Mouse (Mus musculus): ENCODE data around the gene Sp4. TPM values are rescaled to one million over a fixed set of nuclear protein-coding genes. Genes with fewer than 3 reads are reported as not detected.
A peak's percentile ranks its signal among the peaks of the same experiment; 100 is the strongest.

Sp4 gene
- polyA plus RNA-seq, 1 experiment from 2014 or later: 16.7 TPM

- Histone ChIP-seq H3K36me3 (0 out of 2 replicates have a peak, but pooled peaks cover 5% of the 10 kb centered on the region), H3K4me3 (no peak overlapping the region), H3K27ac (replicated peaks) (no peak overlapping the region), H3K9ac (no peak overlapping the region), H3K27me3 (no peaks in the 10 kb centered on the region), H3K9me3 (no peaks in the 10 kb centered on the region), H3K4me2 (no peak overlapping the region), H3K4me1 (replicated peaks) (no peaks in the 10 kb centered on the region)
- 86% methylated on average over 1 of the region's 1 CpGs for WGBS
- no peak for ATAC-seq (ENCODE audit: low read depth)
Measured at GRCm38 (mm10) chr12:118263878-118264277, 37.4 kb downstream of the Sp4 start.

GRCm38 (mm10) chr12:118255292-118255782, 45.9 kb downstream of the Sp4 start:
- Histone ChIP-seq H3K4me2 (no peak overlapping the region), H3K4me3 (no peak overlapping the region), H3K9ac (no peak overlapping the region), H3K36me3 (peaks cover 9% of the 10 kb centered on the region; the same call in 1 of the 2 replicates), H3K9me3 (no peaks in the 10 kb centered on the region), H3K27me3 (no peaks in the 10 kb centered on the region), H3K4me1 (replicated peaks) (no peaks in the 10 kb centered on the region), H3K27ac (replicated peaks) (no peak overlapping the region)
- WGBS: 67% methylated on average over 1 of the region's 1 CpGs
- no peak for ATAC-seq (ENCODE audit: low read depth)

GRCm38 (mm10) chr12:118221182-118221581, 80.1 kb downstream of the Sp4 start:
- Histone ChIP-seq H3K4me3 (no peak overlapping the region), H3K9ac (no peak overlapping the region), H3K4me1 (replicated peaks) (peaks cover 5% of the 10 kb centered on the region; the same call in 1 of the 2 replicates), H3K27ac (replicated peaks) (no peak overlapping the region), H3K9me3 (no peaks in the 10 kb centered on the region), H3K27me3 (no peaks in the 10 kb centered on the region), H3K36me3 (no peaks in the 10 kb centered on the region), H3K4me2 (no peak overlapping the region)
- 49% methylated on average over 3 of the region's 3 CpGs for WGBS
- ATAC-seq (ENCODE audit: low read depth): no peak

- no peak for ATAC-seq (ENCODE audit: low read depth)
- Histone ChIP-seq H3K4me1 (replicated peaks) (peaks cover 5% of the 10 kb centered on the region; the same call in 1 of the 2 replicates), H3K27me3 (no peaks in the 10 kb centered on the region), H3K9me3 (no peaks in the 10 kb centered on the region), H3K36me3 (no peaks in the 10 kb centered on the region), H3K4me2 (no peak overlapping the region), H3K4me3 (no peak overlapping the region), H3K9ac (no peak overlapping the region), H3K27ac (replicated peaks) (no peak overlapping the region)
Measured at GRCm38 (mm10) chr12:118220062-118220461, 81.2 kb downstream of the Sp4 start.

GRCm38 (mm10) chr12:118212163-118212562, 89.1 kb downstream of the Sp4 start:
- H3K9ac ChIP-seq: no peak overlapping the region
- no peak for ATAC-seq (ENCODE audit: low read depth)
- H3K4me2 ChIP-seq: no peak overlapping the region
- no peaks in the 10 kb centered on the region for H3K9me3 ChIP-seq
- no peaks in the 10 kb centered on the region for H3K36me3 ChIP-seq
- 0 out of 2 replicates have a peak, but pooled peaks cover 3% of the 10 kb centered on the region for H3K27me3 ChIP-seq
- H3K27ac ChIP-seq (replicated peaks): no peak overlapping the region
- H3K4me1 ChIP-seq (replicated peaks): no peaks in the 10 kb centered on the region
- no peak overlapping the region for H3K4me3 ChIP-seq
- 86% methylated on average over 2 of the region's 2 CpGs for WGBS

GRCm38 (mm10) chr12:118198386-118199093, 102.7 kb downstream of the Sp4 start, which contains the start of gene Dnah11:
Gene Dnah11 (minus strand): TSS chr12:118199043.
- under 1% methylated on average over 47 of the region's 47 CpGs for WGBS
- H3K27me3 ChIP-seq: peaks cover 73% of the 10 kb centered on the region

GRCm38 (mm10) chr12:118196583-118196982, 104.7 kb downstream of the Sp4 start:
- H3K27me3 ChIP-seq: peaks cover 81% of the 10 kb centered on the region
- no peak overlapping the region for H3K4me3 ChIP-seq

More at GRCm38 (mm10) chr12:118198386-118199093, 102.7 kb downstream of the Sp4 start, which contains the start of gene Dnah11:
- peak; percentile 98 for ATAC-seq (ENCODE audit: low read depth)
- Histone ChIP-seq H3K36me3 (no peaks in the 10 kb centered on the region), H3K9ac (peak within 1 kb of the TSS; percentile 61), H3K27ac (replicated peaks) (no peak within 1 kb of the TSS), H3K9me3 (no peaks in the 10 kb centered on the region), H3K4me2 (peak within 1 kb of the TSS; percentile 93), H3K4me1 (replicated peaks) (peaks cover 11% of the 10 kb centered on the region), H3K4me3 (peak within 1 kb of the TSS; percentile 50)

GRCm38 (mm10) chr12:118189535-118189934, 111.7 kb downstream of the Sp4 start:
- peaks cover 7% of the 10 kb centered on the region for H3K4me1 ChIP-seq (replicated peaks)
- no peaks in the 10 kb centered on the region for H3K9me3 ChIP-seq
- ATAC-seq (ENCODE audit: low read depth): no peak
- H3K4me2 ChIP-seq: no peak overlapping the region
- no peak overlapping the region for H3K4me3 ChIP-seq
- peaks cover 67% of the 10 kb centered on the region for H3K27me3 ChIP-seq
- H3K36me3 ChIP-seq: no peaks in the 10 kb centered on the region
- WGBS: 70% methylated on average over 3 of the region's 3 CpGs
- H3K9ac ChIP-seq: no peak overlapping the region
- no peak overlapping the region for H3K27ac ChIP-seq (replicated peaks)

More at GRCm38 (mm10) chr12:118196583-118196982, 104.7 kb downstream of the Sp4 start:
- Histone ChIP-seq H3K36me3 (no peaks in the 10 kb centered on the region), H3K4me1 (replicated peaks) (peaks cover 11% of the 10 kb centered on the region), H3K9me3 (no peaks in the 10 kb centered on the region), H3K27ac (replicated peaks) (no peak overlapping the region), H3K9ac (no peak overlapping the region), H3K4me2 (no peak overlapping the region)
- no peak for ATAC-seq (ENCODE audit: low read depth)
- WGBS: 70% methylated on average over 2 of the region's 2 CpGs

GRCm38 (mm10) chr12:118187663-118188062, 113.6 kb downstream of the Sp4 start:
- 33% methylated on average over 2 of the region's 2 CpGs for WGBS
- no peaks in the 10 kb centered on the region for H3K9me3 ChIP-seq
- H3K36me3 ChIP-seq: no peaks in the 10 kb centered on the region
- no peak for ATAC-seq (ENCODE audit: low read depth)
- no peak overlapping the region for H3K9ac ChIP-seq
- no peak overlapping the region for H3K4me2 ChIP-seq
- H3K27ac ChIP-seq (replicated peaks): no peak overlapping the region
- H3K4me3 ChIP-seq: no peak overlapping the region
- H3K4me1 ChIP-seq (replicated peaks): peaks cover 7% of the 10 kb centered on the region
- peaks cover 54% of the 10 kb centered on the region for H3K27me3 ChIP-seq

- no peaks in the 10 kb centered on the region for H3K9me3 ChIP-seq
- H3K36me3 ChIP-seq: no peaks in the 10 kb centered on the region
- no peak; the same call in 1 of the 2 replicates for ATAC-seq (ENCODE audit: low read depth)
- peaks cover 7% of the 10 kb centered on the region for H3K4me1 ChIP-seq (replicated peaks)
- H3K4me3 ChIP-seq: no peak overlapping the region
- 3% methylated on average over 4 of the region's 4 CpGs for WGBS
- H3K27me3 ChIP-seq: peaks cover 56% of the 10 kb centered on the region
- H3K4me2 ChIP-seq: no peak overlapping the region
- no peak overlapping the region for H3K27ac ChIP-seq (replicated peaks)
- no peak overlapping the region for H3K9ac ChIP-seq
Measured at GRCm38 (mm10) chr12:118186881-118187489, 114.3 kb downstream of the Sp4 start.

- no peaks in the 10 kb centered on the region for H3K9me3 ChIP-seq
- peaks cover 7% of the 10 kb centered on the region for H3K4me1 ChIP-seq (replicated peaks)
- H3K27ac ChIP-seq (replicated peaks): no peak overlapping the region
- peaks cover 58% of the 10 kb centered on the region for H3K27me3 ChIP-seq
- H3K36me3 ChIP-seq: no peaks in the 10 kb centered on the region
- no peak overlapping the region for H3K9ac ChIP-seq
- no peak for ATAC-seq (ENCODE audit: low read depth)
- H3K4me3 ChIP-seq: no peak overlapping the region
- WGBS: 35% methylated on average over 4 of the region's 4 CpGs
- H3K4me2 ChIP-seq: no peak overlapping the region
Measured at GRCm38 (mm10) chr12:118186120-118186880, 114.9 kb downstream of the Sp4 start.

All from neural tube, embryonic 13.5 days (tissue).